Mouse (Mus musculus) forelimb bud, embryonic 11.5 days (tissue): ENCODE results near the gene Pigc.

Source experiments
- DNase-seq: peaks from one replicate; pipeline ENCODE4 v3.0.0-alpha.2; 2012; ENCODE audit warnings: low read depth, low spot score

The Pigc gene

GRCm38 (mm10) chr1:161968589-161969407 is at the start of gene Pigc:
Gene Pigc, plus strand, starts transcription at chr1:161969186.
- peak; percentile 96 for DNase-seq

GRCm38 (mm10) chr1:161919594-161919993 is 49.4 kb upstream of the Pigc start:
- DNase-seq: no peak

- DNase-seq: no peak
Measured at GRCm38 (mm10) chr1:161920475-161921454, 48.2 kb upstream of the Pigc start.

- DNase-seq: no peak
Measured at GRCm38 (mm10) chr1:161921928-161922327, 47.1 kb upstream of the Pigc start.

GRCm38 (mm10) chr1:161924321-161924720 is 44.7 kb upstream of the Pigc start:
- DNase-seq: no peak

GRCm38 (mm10) chr1:161925281-161925805 is 43.6 kb upstream of the Pigc start:
- DNase-seq: no peak

GRCm38 (mm10) chr1:161927976-161928375 is 41.0 kb upstream of the Pigc start:
- no peak for DNase-seq

GRCm38 (mm10) chr1:161931313-161931712 is 37.7 kb upstream of the Pigc start:
- no peak for DNase-seq

- no peak for DNase-seq
Measured at GRCm38 (mm10) chr1:161931817-161932216, 37.2 kb upstream of the Pigc start.

- DNase-seq: no peak
Measured at GRCm38 (mm10) chr1:161932286-161932685, 36.7 kb upstream of the Pigc start.

- DNase-seq: no peak
Measured at GRCm38 (mm10) chr1:161942082-161942481, 26.9 kb upstream of the Pigc start.

GRCm38 (mm10) chr1:161951009-161951779 is 17.8 kb upstream of the Pigc start:
- no peak for DNase-seq

GRCm38 (mm10) chr1:161952599-161952998 is 16.4 kb upstream of the Pigc start:
- DNase-seq: no peak

GRCm38 (mm10) chr1:161955846-161956245 is 13.1 kb upstream of the Pigc start:
- no peak for DNase-seq

- no peak for DNase-seq
Measured at GRCm38 (mm10) chr1:161957964-161958950, 10.7 kb upstream of the Pigc start.

- peak; percentile 57 for DNase-seq
Measured at GRCm38 (mm10) chr1:161962465-161963377, 6.3 kb upstream of the Pigc start.

- no peak for DNase-seq
Measured at GRCm38 (mm10) chr1:161967936-161968335, 1.1 kb upstream of the Pigc start.

- no peak for DNase-seq
Measured at GRCm38 (mm10) chr1:161970874-161971273, 1.9 kb downstream of the Pigc start.

- no peak for DNase-seq
Measured at GRCm38 (mm10) chr1:161972233-161972632, 3.2 kb downstream of the Pigc start.
